Mouse (Mus musculus): ENCODE results near the gene Pld6.

DNA sequence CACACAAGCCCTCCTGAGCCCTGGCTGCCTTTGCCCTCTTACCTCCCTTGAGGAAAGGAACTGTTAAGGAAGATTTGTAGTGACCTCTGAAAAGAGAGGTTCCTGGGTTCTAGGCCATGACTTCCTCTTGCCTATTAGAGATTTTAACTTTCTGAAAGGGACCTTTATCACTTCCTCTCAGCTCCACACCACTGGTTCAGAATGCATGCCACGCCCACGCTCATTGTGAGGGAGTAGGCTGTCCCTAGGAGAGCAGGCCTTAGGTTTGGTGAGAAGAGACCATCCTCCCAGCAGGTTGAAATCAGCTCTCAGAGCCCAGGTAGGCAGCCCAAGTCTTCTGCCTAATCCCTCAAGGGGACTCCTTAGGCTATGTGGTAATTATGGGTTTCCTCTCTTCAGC, 47.4 kb downstream of the Pld6 start:
- TF ChIP-seq CTCF (IDR thresholded peaks at IDR 0.05) (no peak), POLR2A (IDR thresholded peaks at IDR 0.05; ENCODE audit: insufficient read depth, low read depth, low read length) (no peak)

All from heart, adult 2 months (tissue).